Mouse (Mus musculus): ENCODE results near the gene Ccnl2. TPM values are rescaled to one million over a fixed set of nuclear protein-coding genes. Genes with fewer than 3 reads are reported as not detected.

Gene Ccnl2
- polyA plus RNA-seq, 1 experiment from 2014 or later, result 62.9 TPM

DNA sequence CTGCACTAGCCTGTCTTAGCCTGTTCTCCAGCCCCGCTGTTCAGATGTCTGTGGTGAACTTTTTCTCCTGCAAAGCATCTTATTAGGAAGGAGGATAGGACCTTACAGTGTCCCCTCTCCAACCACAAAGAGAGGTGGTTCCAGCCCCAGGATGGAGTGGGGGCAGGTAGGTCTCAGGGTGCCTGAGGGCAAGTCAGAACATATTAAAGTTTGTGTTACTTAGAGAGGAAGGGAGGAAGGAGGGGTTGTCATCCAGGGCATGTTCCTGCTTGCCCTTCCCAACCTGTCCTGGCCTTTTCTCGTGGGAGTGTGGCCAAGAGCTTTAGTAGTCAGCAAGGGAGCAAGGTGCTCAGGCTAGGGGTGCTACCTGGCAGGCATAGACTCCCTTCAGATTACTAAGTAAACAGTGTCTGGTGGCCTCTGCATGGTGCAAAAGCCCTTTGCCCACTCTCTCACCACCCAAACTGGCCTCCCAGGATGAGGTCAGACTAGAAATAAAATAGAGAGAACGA is 21.6 kb upstream of the Ccnl2 start:
- WGBS (ENCODE audit: insufficient replicate concordance), result 53% methylated on average over 3 of the region's 3 CpGs
- no peaks in the 10 kb centered on the region for H3K9me3 ChIP-seq (replicated peaks)
- H3K9ac ChIP-seq, result no peak overlapping the region
- peaks cover 14% of the 10 kb centered on the region for H3K27me3 ChIP-seq
- H3K4me3 ChIP-seq (replicated peaks), result no peak overlapping the region
- peaks cover 25% of the 10 kb centered on the region for H3K4me1 ChIP-seq (replicated peaks)
- ATAC-seq (ENCODE audit: low read depth) (peak; percentile 37; the same call in 1 of the 2 replicates), DNase-seq (no peak)
- no peaks in the 10 kb centered on the region for H3K36me3 ChIP-seq
- no peak overlapping the region for H3K4me2 ChIP-seq
- H3K27ac ChIP-seq, result no peak overlapping the region

DNA sequence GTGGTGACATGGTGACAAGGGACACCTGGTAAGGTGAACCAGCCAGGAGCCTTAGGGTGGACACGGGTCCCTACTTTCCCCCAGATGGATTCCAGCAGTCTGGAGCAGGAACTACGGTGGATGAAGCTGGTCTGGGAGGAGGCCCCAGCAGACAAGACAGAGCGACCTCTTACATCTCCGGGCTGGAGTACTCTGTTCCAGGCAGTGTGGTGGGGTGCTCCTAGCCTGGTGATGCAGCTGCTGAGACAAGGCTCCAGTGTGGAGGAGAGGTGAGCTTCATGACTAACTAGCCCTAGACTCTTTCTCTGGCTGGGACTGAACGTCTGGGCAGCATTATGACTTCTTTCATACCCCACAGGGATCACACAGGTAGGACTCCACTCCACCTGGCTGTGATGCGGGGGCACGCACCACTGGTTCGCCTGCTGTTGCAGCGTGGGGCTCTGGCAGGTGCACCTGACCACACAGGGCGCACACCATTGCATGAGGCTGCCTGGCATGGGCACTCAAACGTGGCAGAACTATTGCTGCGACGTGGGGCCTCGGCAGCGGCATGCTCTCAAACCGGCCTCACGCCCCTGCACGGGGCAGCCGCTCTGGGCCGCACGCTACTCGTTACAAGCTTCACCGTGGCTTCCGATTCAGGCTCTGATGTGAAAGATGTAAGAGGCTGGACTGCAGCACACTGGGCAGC is 20.9 kb upstream of the Ccnl2 start:
- H3K4me1 ChIP-seq (replicated peaks), result peaks cover 22% of the 10 kb centered on the region
- no peak overlapping the region for H3K9ac ChIP-seq
- 63% methylated on average over 24 of the region's 24 CpGs for WGBS (ENCODE audit: insufficient replicate concordance)
- no peak overlapping the region for H3K4me2 ChIP-seq
- DNase-seq (no peak), ATAC-seq (ENCODE audit: low read depth) (no peak)
- no peaks in the 10 kb centered on the region for H3K36me3 ChIP-seq
- no peaks in the 10 kb centered on the region for H3K9me3 ChIP-seq (replicated peaks)
- peaks cover 19% of the 10 kb centered on the region for H3K27me3 ChIP-seq
- no peak overlapping the region for H3K27ac ChIP-seq
- H3K4me3 ChIP-seq (replicated peaks), result no peak overlapping the region

DNA sequence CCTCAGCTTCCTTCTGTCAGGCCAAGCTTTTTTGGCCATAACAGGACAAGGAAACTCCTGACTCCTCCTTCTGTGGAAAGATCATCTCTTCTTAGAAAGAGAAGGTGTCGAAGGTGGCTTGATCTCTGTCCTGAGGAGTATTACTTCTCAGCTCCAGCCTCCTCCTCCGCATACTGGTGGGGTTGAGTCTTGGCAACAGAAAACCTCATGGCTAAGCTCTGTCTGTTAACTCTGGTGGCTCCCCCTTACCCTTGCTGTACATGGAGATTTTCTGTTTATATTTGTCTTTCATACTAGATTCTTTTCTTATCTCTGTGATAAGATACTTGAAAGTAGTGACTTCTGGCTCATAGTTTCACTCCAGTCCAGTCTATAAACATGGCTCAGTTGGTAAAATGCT is 18.6 kb upstream of the Ccnl2 start:
- Histone ChIP-seq H3K27me3 (peaks cover 21% of the 10 kb centered on the region), H3K9ac (no peak overlapping the region), H3K9me3 (replicated peaks) (no peaks in the 10 kb centered on the region), H3K4me3 (replicated peaks) (no peak overlapping the region), H3K4me2 (no peak overlapping the region), H3K27ac (no peak overlapping the region), H3K4me1 (replicated peaks) (peaks cover 14% of the 10 kb centered on the region), H3K36me3 (no peaks in the 10 kb centered on the region)
- DNase-seq, result no peak
- 59% methylated on average over 2 of the region's 2 CpGs for WGBS (ENCODE audit: insufficient replicate concordance)
- ATAC-seq (ENCODE audit: low read depth), result no peak

DNA sequence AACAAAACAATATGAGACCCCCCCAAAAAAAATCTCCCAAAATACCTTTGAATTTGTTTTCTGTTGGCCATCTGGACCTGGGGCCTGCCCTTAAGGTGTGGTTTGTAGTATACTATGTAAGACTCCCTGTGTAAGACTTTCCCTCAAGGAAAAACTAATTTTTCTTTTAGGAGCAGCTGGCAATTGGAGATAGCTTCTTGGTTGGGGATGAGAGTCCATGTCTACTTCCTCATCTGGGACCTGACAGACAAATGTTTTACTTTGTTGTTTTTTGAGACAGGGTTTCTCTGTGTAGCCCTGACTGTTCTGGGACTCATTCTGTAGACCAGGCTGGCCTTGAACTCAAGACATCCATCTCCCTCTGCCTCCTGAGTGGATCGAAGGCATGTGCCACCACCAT is 10.2 kb upstream of the Ccnl2 start:
- H3K27me3 ChIP-seq, result peaks cover 8% of the 10 kb centered on the region
- peaks cover 35% of the 10 kb centered on the region for H3K4me1 ChIP-seq (replicated peaks)
- ATAC-seq (ENCODE audit: low read depth), result no peak
- no peak overlapping the region for H3K9ac ChIP-seq
- no peak overlapping the region for H3K27ac ChIP-seq
- H3K4me3 ChIP-seq (replicated peaks), result no peak overlapping the region
- peak overlapping the region; percentile 90 for H3K4me2 ChIP-seq
- no peaks in the 10 kb centered on the region for H3K9me3 ChIP-seq (replicated peaks)
- DNase-seq, result no peak
- H3K36me3 ChIP-seq, result peaks cover 23% of the 10 kb centered on the region
- WGBS (ENCODE audit: insufficient replicate concordance), result 94% methylated on average over 1 of the region's 1 CpGs

DNA sequence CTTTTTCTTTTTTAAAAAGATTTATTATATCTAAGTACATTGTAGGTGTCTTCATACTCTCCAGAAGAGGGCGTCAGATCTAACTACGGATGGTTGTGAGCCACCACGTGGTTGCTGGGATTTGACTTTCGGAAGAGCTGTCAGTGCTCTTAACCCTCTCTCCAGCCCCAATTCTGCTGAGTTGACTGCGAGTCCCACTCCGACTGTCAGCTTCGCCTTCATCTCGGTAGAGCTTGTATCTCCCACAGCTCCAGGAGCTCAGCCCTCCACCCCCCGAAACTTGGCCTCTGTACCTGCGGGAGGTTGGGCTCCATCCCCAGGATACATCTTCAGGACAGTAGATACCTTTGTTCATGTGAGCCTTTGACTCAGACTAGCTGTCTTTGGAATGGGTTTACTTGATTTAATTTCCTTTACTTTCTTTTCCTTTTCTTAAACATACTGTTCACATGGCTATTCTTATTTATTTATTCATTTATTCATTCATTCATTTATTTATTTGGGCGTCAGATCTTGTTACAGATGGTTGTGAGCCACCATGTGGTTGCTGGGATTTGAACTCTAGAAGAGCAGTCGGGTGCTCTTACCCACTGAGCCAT is 9.4 kb upstream of the Ccnl2 start, which contains the start of gene Mrpl20:
Mrpl20 (plus strand) TSS at position 138 of the 599 bp plus-strand sequence.
- H3K9me3 ChIP-seq (replicated peaks), result no peaks in the 10 kb centered on the region
- H3K4me2 ChIP-seq, result peak within 1 kb of the TSS; percentile 90
- DNase-seq, result peak; percentile 43
- H3K4me1 ChIP-seq (replicated peaks), result peaks cover 35% of the 10 kb centered on the region
- H3K9ac ChIP-seq, result peak within 1 kb of the TSS; percentile 83
- 4% methylated on average over 12 of the region's 12 CpGs for WGBS (ENCODE audit: insufficient replicate concordance)
- peaks cover 8% of the 10 kb centered on the region for H3K27me3 ChIP-seq
- peaks cover 31% of the 10 kb centered on the region for H3K36me3 ChIP-seq
- H3K27ac ChIP-seq, result peak within 1 kb of the TSS; percentile 75
- ATAC-seq (ENCODE audit: low read depth), result peak; percentile 64
- peak within 1 kb of the TSS; percentile 72 for H3K4me3 ChIP-seq (replicated peaks)

DNA sequence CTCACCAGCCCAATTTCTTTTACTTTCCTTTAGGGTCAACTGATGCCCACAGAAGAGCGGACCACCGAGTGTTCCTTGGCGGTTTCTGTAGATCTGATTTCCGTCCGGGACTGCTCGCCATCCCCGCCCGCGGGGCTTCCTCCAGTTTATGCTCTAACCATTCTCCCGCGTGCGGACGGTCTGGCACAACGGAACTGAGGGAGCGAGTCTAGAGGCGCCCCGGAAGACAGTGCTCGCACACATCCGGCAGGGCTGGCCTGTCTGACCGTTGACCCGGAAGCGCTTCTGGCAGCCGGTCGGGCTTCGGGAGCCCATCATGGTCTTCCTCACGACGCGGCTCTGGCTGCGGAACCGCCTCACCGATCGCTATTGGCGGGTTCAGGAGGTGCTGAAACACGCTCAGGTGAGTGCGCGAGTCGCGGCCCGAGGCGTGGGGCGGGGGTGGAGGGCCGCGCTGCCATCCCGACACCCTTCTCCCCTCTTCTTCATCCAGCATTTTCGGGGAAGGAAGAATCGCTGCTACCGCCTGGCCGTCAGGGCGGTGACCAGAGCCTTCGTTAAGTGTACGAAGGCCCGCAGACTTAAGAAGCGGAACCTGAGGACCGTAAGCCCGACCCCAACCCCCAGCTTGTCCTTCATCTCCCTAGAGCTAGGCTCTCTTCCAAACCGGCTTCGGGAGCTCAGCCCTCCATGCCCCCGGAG is 8.8 kb upstream of the Ccnl2 start:
- H3K27ac ChIP-seq, result peak overlapping the region; percentile 75
- under 1% methylated on average over 58 of the region's 58 CpGs for WGBS (ENCODE audit: insufficient replicate concordance)
- peak overlapping the region; percentile 90 for H3K4me2 ChIP-seq
- peaks cover 35% of the 10 kb centered on the region for H3K4me1 ChIP-seq (replicated peaks)
- H3K27me3 ChIP-seq, result peaks cover 2% of the 10 kb centered on the region
- H3K4me3 ChIP-seq (replicated peaks), result peak overlapping the region; percentile 72
- ATAC-seq (ENCODE audit: low read depth) (peak; percentile 98), DNase-seq (peak; percentile 92)
- H3K36me3 ChIP-seq, result peaks cover 37% of the 10 kb centered on the region
- peak overlapping the region; percentile 83 for H3K9ac ChIP-seq
- H3K9me3 ChIP-seq (replicated peaks), result no peaks in the 10 kb centered on the region

DNA sequence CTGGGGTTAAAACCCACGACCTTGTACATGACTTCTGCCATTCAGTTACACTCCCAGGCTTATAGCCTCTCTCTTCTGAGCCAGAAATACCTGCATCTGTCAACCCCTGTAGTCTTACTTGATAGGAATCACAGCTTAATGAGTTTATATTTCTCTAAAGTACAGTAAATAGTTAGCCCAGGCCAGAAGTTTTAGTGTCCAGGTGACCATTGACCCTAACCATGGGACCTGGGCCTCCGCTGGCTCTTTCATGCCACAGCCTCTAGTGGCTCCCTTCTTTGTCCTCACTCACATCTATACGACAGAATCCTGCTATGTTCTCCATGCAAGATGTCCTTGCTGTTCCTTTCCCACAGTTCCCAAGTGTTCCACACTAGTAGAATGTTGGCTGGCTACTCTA is 4.4 kb upstream of the Ccnl2 start:
- Histone ChIP-seq H3K9ac (no peak overlapping the region), H3K36me3 (peaks cover 64% of the 10 kb centered on the region), H3K4me1 (replicated peaks) (peaks cover 38% of the 10 kb centered on the region), H3K27ac (no peak overlapping the region), H3K4me3 (replicated peaks) (no peak overlapping the region), H3K9me3 (replicated peaks) (no peaks in the 10 kb centered on the region), H3K27me3 (no peaks in the 10 kb centered on the region), H3K4me2 (no peak overlapping the region)
- ATAC-seq (ENCODE audit: low read depth) (no peak), DNase-seq (no peak)
- 78% methylated on average over 3 of the region's 3 CpGs for WGBS (ENCODE audit: insufficient replicate concordance)

DNA sequence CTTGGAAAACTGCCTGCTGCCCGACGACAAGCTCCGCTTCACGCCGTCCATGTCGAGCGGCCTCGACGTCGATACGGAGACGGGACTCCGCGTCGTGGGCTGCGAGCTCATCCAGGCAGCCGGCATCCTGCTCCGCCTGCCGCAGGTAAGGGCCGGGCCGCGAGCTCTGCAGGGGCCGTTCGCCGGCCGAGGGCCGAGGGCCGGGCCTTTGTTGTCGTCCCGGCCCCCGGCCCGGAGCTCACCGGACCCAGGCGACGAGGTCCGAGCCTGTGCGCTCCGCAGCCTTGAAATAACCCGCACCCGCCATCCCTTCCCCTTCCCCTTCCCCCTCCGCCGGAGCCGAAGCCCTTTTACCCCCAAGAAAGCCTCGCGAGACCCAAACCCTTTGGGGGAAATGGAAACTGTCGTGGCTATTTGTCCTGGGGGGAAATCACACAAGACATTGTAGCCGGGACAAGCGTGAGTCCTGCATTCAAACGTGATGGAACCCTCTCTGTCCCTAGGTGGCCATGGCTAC is 434 bp downstream of the Ccnl2 start:
- peak overlapping the region; percentile 90 for H3K27ac ChIP-seq
- no peaks in the 10 kb centered on the region for H3K27me3 ChIP-seq
- peaks cover 36% of the 10 kb centered on the region for H3K4me1 ChIP-seq (replicated peaks)
- peaks cover 76% of the 10 kb centered on the region for H3K36me3 ChIP-seq
- H3K4me2 ChIP-seq, result peak overlapping the region; percentile 82
- DNase-seq (no peak), ATAC-seq (ENCODE audit: low read depth) (peak; percentile 52)
- under 1% methylated on average over 49 of the region's 49 CpGs for WGBS (ENCODE audit: insufficient replicate concordance)
- H3K9ac ChIP-seq, result peak overlapping the region; percentile 99
- no peaks in the 10 kb centered on the region for H3K9me3 ChIP-seq (replicated peaks)
- peak overlapping the region; percentile 99 for H3K4me3 ChIP-seq (replicated peaks)

DNA sequence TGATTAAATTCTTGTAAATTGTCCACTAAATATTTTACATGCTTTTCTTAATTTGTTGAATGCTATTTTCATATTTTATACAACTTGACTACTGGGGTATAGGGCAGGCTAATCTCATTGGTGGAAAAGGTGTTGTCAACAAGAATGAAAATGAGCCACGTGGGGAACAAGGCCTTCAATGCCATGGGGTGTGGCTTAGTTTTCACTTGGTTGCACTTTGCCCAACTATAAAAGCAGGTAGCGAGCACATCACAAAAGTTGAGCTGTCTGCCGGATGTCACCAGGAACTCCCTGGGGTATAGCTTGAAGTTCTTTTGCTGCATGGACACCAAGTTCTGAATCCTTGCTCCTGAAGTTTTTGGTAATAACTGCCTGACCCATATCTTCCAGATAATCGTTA is 5.2 kb downstream of the Ccnl2 start:
- Histone ChIP-seq H3K4me2 (no peak overlapping the region), H3K4me1 (replicated peaks) (peaks cover 24% of the 10 kb centered on the region), H3K4me3 (replicated peaks) (no peak overlapping the region), H3K9me3 (replicated peaks) (no peaks in the 10 kb centered on the region), H3K9ac (no peak overlapping the region), H3K27me3 (no peaks in the 10 kb centered on the region), H3K36me3 (peaks cover 88% of the 10 kb centered on the region), H3K27ac (no peak overlapping the region)
- 79% methylated on average over 4 of the region's 4 CpGs for WGBS (ENCODE audit: insufficient replicate concordance)
- no peak for DNase-seq
- ATAC-seq (ENCODE audit: low read depth), result no peak

DNA sequence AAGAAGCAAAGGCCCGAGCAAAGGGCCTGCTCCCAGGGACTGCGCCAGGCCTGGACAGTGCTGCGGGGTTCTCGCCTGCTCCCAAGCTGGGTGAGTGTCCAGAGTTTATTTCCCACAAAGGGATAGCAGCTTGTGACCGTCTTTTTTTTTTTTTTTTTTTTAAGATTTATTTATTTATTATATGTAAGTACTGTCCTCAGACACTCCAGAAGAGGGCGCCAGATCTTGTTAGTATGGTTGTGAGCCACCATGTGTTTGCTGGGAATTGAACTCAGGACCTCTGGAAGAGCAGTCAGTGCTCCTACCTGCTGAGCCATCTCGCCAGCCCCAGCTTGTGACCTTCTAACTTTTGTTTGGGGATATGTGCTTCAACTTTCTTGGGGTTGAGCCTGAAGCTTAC is 8.7 kb downstream of the Ccnl2 start:
- ATAC-seq (ENCODE audit: low read depth) (no peak), DNase-seq (peak; percentile 20)
- H3K9ac ChIP-seq, result no peak overlapping the region

DNA sequence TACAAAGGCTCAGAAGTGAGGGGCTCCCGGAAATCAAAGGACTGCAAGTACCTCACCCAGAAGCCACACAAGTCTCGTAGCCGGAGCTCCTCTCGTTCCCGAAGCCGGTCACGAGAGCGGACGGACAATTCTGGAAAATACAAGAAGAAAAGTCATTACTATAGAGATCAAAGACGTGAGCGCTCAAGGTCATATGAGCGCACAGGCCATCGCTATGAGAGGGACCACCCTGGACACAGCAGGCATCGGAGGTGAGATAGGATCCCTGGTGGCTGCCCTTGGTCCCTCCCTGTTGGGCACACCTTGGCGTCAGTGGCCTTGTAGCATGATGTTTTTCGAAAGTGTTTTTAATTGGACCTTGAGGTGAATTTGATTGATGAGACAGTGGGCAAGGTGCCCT is 11.2 kb downstream of the Ccnl2 start:
- Histone ChIP-seq H3K9me3 (replicated peaks) (no peaks in the 10 kb centered on the region), H3K9ac (no peak overlapping the region), H3K27me3 (no peaks in the 10 kb centered on the region), H3K36me3 (peaks cover 95% of the 10 kb centered on the region), H3K4me2 (no peak overlapping the region), H3K27ac (no peak overlapping the region), H3K4me1 (replicated peaks) (no peaks in the 10 kb centered on the region), H3K4me3 (replicated peaks) (no peak overlapping the region)
- DNase-seq (no peak), ATAC-seq (ENCODE audit: low read depth) (no peak)
- WGBS (ENCODE audit: insufficient replicate concordance), result 94% methylated on average over 16 of the region's 16 CpGs

More for the DNA sequence above, 8.7 kb downstream of the Ccnl2 start:
- peaks cover 96% of the 10 kb centered on the region for H3K36me3 ChIP-seq
- no peak overlapping the region for H3K4me2 ChIP-seq
- 77% methylated on average over 7 of the region's 7 CpGs for WGBS (ENCODE audit: insufficient replicate concordance)
- H3K9me3 ChIP-seq (replicated peaks), result no peaks in the 10 kb centered on the region
- no peak overlapping the region for H3K27ac ChIP-seq
- H3K27me3 ChIP-seq, result no peaks in the 10 kb centered on the region
- no peak overlapping the region for H3K4me3 ChIP-seq (replicated peaks)
- H3K4me1 ChIP-seq (replicated peaks), result no peaks in the 10 kb centered on the region

Measured in liver, embryonic 13.5 days (tissue).